Mouse (Mus musculus) ES-E14 (cell line): Measurements from ENCODE around the gene Ddx39b.

Experiments used
- CHD2 ChIP-seq: IDR thresholded peaks from 2 replicates; pipeline ENCODE4 v1.6.1; 2014; ENCODE audit warnings: mild to moderate bottlenecking, low read depth, low read length, inconsistent platforms
- HCFC1 ChIP-seq: IDR thresholded peaks from 2 replicates; pipeline ENCODE4 v1.6.1; 2012; ENCODE audit warnings: low read length, inconsistent platforms, borderline replicate concordance; ENCODE audit not compliant: insufficient read depth
- MAFK ChIP-seq: IDR thresholded peaks from 2 replicates; pipeline ENCODE4 v1.6.1; 2014; ENCODE audit warnings: mild to moderate bottlenecking, low read depth, low read length, inconsistent platforms; ENCODE audit not compliant: insufficient read depth
- ZC3H11A ChIP-seq: IDR thresholded peaks from 2 replicates; pipeline ENCODE4 v1.6.1; 2012; ENCODE audit warnings: low read depth, mild to moderate bottlenecking, inconsistent platforms, low read length, borderline replicate concordance
- ZNF384 ChIP-seq: IDR thresholded peaks from 2 replicates; pipeline ENCODE4 v1.6.1; 2012; ENCODE audit warnings: low read depth, low read length, inconsistent platforms

DNA sequence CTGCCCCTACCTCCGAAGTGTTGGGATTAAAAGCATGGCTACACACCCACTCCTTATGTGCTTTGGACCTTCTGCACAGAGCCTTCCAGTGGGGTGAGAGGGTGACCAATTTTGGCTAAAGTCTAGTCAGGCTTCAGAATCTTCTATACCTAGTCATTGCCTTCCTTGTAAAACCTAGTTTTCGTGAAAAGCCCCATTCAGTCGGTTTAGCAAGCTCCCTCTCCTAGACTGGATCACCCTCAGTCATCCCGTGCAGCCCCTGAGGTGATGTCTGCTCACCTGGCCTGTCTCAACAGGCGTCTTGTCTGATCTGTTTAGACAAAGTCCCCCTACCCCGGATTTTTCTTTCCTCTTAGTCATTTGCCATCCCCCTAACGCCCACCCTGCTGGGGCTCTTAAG, 43.5 kb upstream of the Ddx39b start:
- TF ChIP-seq HCFC1 (no peak), MAFK (no peak), ZNF384 (no peak), ZC3H11A (no peak), CHD2 (no peak)
